Mouse (Mus musculus) cerebellum, adult 2 months (tissue): ENCODE data around the gene Apopt1.

ENCODE experiments used
- CTCF ChIP-seq: fragments of 200-500 bp; IDR thresholded peaks from 2 replicates; pipeline ENCODE4 v1.5.1; 2011; ENCODE audit warnings: low read depth, mild to moderate bottlenecking, control low read depth, low read length, moderate library complexity, borderline replicate concordance; ENCODE audit not compliant: insufficient read depth
- POLR2A ChIP-seq: fragments of 200-500 bp; IDR thresholded peaks from 2 replicates; pipeline ENCODE4 v1.6.1; 2011; ENCODE audit warnings: low read length, control low read depth, borderline replicate concordance; ENCODE audit not compliant: insufficient read depth

DNA sequence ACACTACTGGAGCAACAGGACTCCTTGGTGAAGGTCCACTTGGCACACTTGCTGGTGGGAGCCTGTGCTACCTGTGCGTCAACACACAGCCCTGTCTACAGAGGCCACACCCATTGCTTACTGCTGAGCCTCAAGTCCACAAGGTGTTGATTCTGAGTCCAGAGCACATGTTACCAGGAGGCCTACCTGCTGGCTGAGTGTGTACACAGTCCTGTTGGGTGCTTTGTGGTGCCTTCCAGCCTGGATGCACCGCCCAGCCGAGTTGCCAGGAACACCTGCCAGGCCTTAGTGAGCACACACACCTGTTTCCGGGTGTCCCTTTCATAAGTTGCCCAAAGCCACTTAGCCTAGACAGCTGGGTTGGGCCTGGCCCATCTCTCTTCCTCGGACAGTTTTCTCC lies 90.5 kb downstream of the Apopt1 start:
- TF ChIP-seq CTCF (no peak), POLR2A (no peak)
